Mouse (Mus musculus) granulocyte monocyte progenitor cell, adult 5-6 weeks (primary cell): ENCODE results near the gene Necab3. TPM values are rescaled to one million over a fixed set of nuclear protein-coding genes. Genes with fewer than 3 reads are reported as not detected.

Experiments
- ATAC-seq: replicated peaks from 2 replicates; pipeline ENCODE4 v1.8.0; 2016; ENCODE audit warnings: mild to moderate bottlenecking, moderate TSS enrichment, inconsistent platforms; ENCODE audit not compliant: poor library complexity, severe bottlenecking
- total RNA-seq, 2 experiments: library from RNA; stranded (forward) in 1 of 2; stranded (reverse) in 1 of 2; fragments of 200-712, 200-1000 nt in 1 of 2; fragments of >200 nt in 1 of 2; fragmentation: Nextera tagmentation in 1 of 2; gene quantifications; 2 replicates each; pipeline ENCODE4 v1.2.3; 2014 to 2017

The Necab3 gene
- total RNA-seq, 2 experiments from 2014 or later = 2.4 to 7.0 TPM

- ATAC-seq = no peak
Observed at GRCm38 (mm10) chr2:154548688-154549087, 10.0 kb downstream of the Necab3 start.

DNA sequence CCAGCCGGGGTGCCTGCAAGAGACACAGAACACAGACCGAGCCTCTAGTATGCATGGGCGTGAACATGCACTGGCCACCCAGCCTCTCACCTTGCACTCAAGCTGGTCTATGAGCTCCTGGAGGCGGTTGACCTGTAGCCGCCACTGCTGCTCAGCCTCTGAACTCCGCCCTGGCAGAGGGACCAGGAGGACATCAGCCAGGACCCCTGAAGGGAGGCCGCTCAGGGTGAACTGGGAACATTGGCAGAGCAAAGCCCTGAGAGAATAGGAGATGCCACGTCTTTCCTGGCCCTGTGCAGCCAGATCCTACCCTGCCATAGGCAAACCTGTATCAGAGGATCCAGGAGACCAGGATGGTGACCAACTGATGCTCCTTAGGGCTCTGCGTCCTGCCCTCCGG, 12.0 kb downstream of the Necab3 start, which contains the start of gene 1700003F12Rik:
Gene 1700003F12Rik, plus strand, starts transcription at position 375 of the 400 bp plus-strand sequence.
- ATAC-seq = no peak

DNA sequence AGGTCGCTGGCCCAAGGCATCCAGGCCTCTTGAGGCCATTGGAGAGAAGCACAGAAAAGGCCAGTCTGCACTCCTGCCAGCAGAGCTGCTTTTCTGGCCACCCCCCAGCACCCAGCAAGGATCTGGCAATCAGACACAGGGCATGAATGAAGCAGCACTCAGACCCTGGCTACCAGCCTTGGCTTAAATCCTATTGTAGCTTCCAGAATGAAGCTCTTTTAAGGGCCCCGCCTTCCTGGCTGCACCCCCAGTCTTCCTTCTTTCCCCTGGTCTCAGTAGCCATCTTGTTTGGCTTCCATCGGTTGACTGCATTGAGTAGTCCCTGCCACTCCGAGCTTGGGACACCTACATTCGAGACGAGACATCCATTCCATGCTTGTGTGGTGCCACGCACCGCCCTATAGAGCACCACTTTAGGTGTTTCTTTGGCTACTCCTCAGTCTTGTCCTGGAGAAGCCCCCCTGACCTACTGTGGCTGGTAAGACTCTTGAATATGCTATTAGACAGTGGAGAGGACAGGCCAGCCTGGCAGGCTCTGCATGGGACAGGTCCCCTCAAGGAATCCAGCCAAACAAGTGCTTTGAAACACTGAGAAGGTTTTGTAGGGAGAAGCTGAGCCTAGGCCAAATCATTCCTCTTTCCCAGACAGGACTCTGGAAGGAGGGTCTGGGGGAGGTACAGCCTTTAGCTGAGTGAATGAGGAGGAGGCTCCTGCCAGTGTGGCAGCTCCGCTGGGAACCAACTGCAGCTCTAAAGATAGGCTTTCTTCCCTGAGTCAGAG, 14.9 kb downstream of the Necab3 start:
- no peak for ATAC-seq

- no peak for ATAC-seq
Observed at GRCm38 (mm10) chr2:154541630-154542029, 17.1 kb downstream of the Necab3 start.

- ATAC-seq = peak; percentile 61
Observed at GRCm38 (mm10) chr2:154539720-154540119, 19.0 kb downstream of the Necab3 start.

DNA sequence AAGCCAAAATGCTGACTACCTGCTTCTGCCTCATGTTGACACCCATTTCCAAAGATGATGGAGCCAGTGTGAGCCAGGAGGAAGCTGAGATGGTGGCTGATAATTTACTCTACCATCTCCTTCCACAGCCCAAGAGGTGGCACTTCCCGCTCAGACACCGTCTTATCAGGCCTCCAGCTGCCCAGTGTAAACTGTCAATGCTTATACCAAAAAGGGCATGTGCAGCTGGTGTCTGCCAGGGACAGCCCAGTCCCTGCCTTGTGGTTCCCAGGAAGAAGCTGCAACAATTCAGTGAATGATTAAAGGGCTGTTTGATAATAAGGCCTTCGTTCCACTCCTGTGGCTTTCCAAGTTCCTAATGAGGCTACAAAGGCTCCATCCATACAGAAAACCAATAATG, 20.0 kb downstream of the Necab3 start:
- ATAC-seq = no peak

DNA sequence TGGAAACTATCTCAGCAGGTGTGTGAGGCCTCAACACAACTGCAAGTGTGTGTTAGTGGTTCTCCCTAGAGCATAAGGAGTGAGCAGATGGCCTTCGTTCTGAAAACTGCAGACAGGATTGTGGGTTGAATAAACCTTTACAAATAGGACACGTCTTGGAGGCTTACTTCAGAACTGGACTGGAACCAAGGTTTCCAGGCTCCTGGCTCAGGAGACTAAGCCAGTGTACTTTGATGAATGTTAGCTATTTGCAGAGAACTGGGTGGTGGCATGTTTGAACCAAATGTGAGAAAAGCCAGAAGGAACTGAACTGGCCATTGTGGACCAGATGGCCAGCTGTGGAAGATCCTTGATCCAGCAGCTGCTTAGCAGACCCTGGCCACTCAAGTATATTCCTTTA, 20.4 kb downstream of the Necab3 start:
- ATAC-seq = no peak

DNA sequence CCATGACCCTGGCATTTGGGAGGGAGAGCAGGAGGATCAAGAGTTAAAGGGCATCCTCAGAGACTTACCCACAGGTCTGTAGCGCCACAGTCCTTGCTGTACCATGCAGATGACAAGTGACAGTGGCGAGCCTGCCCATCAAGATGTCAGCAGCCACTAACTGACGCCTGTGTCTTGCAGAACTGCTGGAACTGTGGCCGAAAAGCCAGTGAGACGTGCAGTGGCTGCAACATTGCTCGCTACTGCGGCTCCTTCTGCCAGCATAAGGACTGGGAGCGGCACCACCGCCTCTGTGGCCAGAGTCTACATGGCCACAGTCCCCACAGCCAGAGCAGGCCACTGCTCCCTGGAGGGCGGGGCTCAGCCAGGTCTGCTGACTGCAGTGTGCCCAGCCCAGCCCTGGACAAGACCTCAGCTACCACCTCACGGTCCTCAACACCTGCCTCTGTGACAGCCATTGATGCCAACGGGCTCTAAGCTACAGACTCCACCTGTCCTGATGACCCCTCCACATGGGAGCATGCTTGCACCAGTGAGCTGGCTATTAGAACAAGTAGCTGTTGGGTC, 23.9 kb downstream of the Necab3 start:
- ATAC-seq = no peak

GRCm38 (mm10) chr2:154532888-154533287, 25.8 kb downstream of the Necab3 start:
- no peak for ATAC-seq

DNA sequence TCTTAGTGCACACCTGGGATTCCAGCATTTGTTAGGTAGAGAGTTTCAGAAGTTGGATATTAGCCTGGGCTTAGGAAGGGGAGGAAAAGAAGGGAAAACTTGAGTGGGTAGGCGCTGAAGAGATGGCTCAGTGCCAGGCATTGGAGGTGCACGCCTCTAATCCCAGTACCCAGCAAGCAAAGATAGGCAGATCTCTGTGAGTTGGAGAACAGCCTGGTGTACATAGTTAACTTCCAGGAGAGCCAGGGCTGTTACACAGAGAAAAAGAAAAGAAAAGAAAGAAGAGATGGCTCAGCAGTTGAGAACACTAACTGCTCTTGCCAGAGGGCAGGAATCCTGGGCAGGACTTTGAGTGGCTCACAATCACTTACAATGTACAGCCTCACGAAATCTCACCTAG, 32.2 kb downstream of the Necab3 start:
- no peak for ATAC-seq

GRCm38 (mm10) chr2:154525285-154525684, 33.4 kb downstream of the Necab3 start:
- no peak for ATAC-seq

GRCm38 (mm10) chr2:154522334-154522733, 36.4 kb downstream of the Necab3 start:
- no peak for ATAC-seq

DNA sequence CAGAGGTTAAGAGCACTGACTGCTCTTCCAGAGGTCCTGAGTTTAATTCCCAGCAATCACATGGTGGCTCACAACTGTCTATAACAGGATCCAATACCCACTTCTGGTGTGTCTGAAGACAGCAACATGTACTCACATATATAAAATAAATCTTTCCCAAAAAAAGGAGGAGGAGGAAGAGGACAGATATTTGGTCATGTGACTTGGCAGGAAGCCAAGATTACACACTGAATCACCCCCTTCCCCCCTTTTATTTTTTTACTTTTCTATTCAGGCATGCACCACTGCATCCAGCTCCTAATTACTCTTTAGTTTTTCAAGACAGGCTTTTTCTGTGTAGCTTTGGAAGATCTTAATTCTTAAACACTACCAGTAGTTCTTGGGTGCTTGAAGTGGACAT, 37.2 kb downstream of the Necab3 start:
- no peak for ATAC-seq

- no peak for ATAC-seq
Observed at GRCm38 (mm10) chr2:154517424-154517823, 41.3 kb downstream of the Necab3 start.

- no peak for ATAC-seq
Observed at GRCm38 (mm10) chr2:154516944-154517343, 41.7 kb downstream of the Necab3 start.

DNA sequence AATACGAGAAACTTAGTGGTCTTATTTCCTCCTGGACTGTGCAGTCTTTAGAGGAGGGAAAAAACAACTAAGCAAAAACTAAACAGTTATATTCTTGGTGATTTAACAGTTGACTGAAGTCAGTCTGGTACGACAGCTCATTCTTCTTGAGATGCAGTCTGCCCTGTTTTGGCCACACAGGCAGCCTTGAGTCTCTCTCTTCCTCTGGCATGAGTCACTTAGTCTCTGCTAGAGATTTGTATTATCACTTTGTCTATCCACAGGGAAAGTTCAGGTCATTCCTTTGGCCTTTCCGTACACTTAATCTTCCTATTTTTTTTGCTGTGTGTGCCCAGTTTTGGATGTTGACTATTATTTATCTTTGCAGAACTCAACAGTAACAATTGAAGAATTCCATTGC, 48.5 kb downstream of the Necab3 start:
- ATAC-seq = no peak

DNA sequence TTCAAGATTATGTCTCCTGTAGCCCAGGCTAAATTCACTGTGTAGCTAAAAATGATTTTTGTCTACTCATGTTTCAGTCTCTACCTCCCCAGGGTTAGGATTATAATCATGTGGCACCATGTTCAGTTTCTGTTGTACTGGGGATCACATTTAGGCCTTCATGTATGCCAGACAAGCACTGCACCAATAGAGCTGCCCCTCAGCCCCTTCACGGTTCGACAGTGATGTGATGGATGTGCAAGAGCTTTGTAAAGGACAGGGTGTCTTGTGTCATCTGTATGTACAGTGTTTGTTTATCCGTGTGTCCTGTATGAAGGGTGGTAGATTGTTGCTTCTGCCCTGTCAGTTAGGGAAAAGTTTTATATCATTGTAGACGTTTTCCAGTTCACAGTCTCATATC, 50.2 kb downstream of the Necab3 start:
- no peak for ATAC-seq

- no peak for ATAC-seq
Observed at GRCm38 (mm10) chr2:154507566-154508283, 51.0 kb downstream of the Necab3 start.

GRCm38 (mm10) chr2:154507076-154507475, 51.6 kb downstream of the Necab3 start:
- ATAC-seq = no peak

DNA sequence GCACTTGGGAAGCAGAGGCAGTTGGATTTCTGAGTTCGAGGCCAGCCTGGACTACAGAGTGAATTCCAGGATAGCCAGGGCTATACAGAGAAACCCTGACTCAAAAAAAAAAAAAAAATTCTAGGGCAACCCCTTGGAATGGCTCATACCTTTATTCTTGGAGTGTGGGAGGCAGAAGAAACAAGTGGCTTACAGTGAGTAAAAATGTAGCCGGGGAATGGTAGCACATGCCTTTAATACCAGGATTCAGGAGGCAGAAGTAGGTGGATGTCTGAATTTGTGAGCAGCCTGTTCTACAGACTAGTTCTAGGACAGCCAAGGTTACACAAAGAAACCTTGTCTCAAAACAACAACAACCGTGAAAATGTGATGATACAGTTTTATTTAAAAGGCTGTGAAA, 57.9 kb downstream of the Necab3 start:
- ATAC-seq = no peak

DNA sequence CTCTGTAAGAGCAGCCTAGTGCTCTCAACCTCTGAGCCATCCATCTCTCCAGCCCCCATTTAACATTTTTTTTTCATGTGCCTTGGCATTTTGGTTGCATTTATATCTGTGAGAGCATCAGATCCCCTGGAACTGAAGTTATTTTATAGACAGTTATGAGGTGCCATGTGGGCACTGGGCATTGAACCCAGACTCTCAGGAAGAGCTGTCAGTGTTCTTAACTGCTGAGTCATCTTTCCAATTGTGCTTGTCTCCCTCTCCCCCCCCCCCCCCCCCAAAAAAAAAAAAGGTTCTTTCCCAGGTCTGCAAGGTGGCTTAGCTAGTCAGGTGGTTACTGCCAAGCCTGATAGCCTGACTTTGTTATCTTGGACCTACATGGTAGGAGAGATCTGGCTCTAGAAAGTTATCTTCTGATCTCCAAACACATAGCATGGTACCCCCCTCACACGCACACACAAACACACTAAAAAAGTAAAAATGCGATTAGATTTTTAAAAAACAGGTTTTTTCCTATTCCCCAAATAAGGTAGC, 58.9 kb downstream of the Necab3 start:
- no peak for ATAC-seq
